Mouse (Mus musculus): Measurements from ENCODE around the gene Cd2. TPM values are rescaled to one million over a fixed set of nuclear protein-coding genes. Genes with fewer than 3 reads are reported as not detected.

Cd2 gene
- polyA plus RNA-seq, 1 experiment from 2014 or later, result not detected

- Histone ChIP-seq H3K36me3 (replicated peaks; ENCODE audit: control insufficient read depth, insufficient read depth, low read depth, low read length) (no peaks in the 10 kb centered on the region), H3K9me3 (replicated peaks; ENCODE audit: control insufficient read depth, low read length) (no peaks in the 10 kb centered on the region), H3K27me3 (ENCODE audit: control insufficient read depth, insufficient read depth, low read length) (no peaks in the 10 kb centered on the region), H3K9ac (replicated peaks; ENCODE audit: low read length) (no peak overlapping the region), H3K4me1 (ENCODE audit: control insufficient read depth, insufficient read depth, low read length) (peaks cover 8% of the 10 kb centered on the region; the same call in 1 of the 2 replicates), H3K27ac (replicated peaks; ENCODE audit: low read depth, low read length) (no peak overlapping the region), H3K4me3 (ENCODE audit: low read depth, low read length) (no peak overlapping the region), H3K4me2 (ENCODE audit: low read depth, low read length) (no peak overlapping the region)
- DNase-seq (ENCODE audit: low spot score), result no peak
- 82% methylated on average over 9 of the region's 9 CpGs for WGBS
- ATAC-seq (replicated peaks; ENCODE audit: insufficient number of reproducible peaks, low FRiP score, low TSS enrichment, low read depth), result no peak
These were observed 5.1 kb downstream of the Cd2 start for GRCm38 (mm10) chr3:101282556-101283180.

- H3K4me2 ChIP-seq (ENCODE audit: low read depth, low read length), result no peak overlapping the region
- no peak overlapping the region for H3K9ac ChIP-seq (replicated peaks; ENCODE audit: low read length)
- no peak overlapping the region for H3K27ac ChIP-seq (replicated peaks; ENCODE audit: low read depth, low read length)
- 62% methylated on average over 4 of the region's 4 CpGs for WGBS
- ATAC-seq (replicated peaks; ENCODE audit: insufficient number of reproducible peaks, low FRiP score, low TSS enrichment, low read depth) (no peak), DNase-seq (ENCODE audit: low spot score) (no peak)
- no peaks in the 10 kb centered on the region for H3K9me3 ChIP-seq (replicated peaks; ENCODE audit: control insufficient read depth, low read length)
- H3K4me1 ChIP-seq (ENCODE audit: control insufficient read depth, insufficient read depth, low read length), result peaks cover 8% of the 10 kb centered on the region; the same call in 1 of the 2 replicates
- no peak overlapping the region for H3K4me3 ChIP-seq (ENCODE audit: low read depth, low read length)
- no peaks in the 10 kb centered on the region for H3K27me3 ChIP-seq (ENCODE audit: control insufficient read depth, insufficient read depth, low read length)
- no peaks in the 10 kb centered on the region for H3K36me3 ChIP-seq (replicated peaks; ENCODE audit: control insufficient read depth, insufficient read depth, low read depth, low read length)
These were observed 5.9 kb downstream of the Cd2 start for GRCm38 (mm10) chr3:101281841-101282240.

- H3K4me1 ChIP-seq (ENCODE audit: control insufficient read depth, insufficient read depth, low read length), result peaks cover 8% of the 10 kb centered on the region; the same call in 1 of the 2 replicates
- no peaks in the 10 kb centered on the region for H3K27me3 ChIP-seq (ENCODE audit: control insufficient read depth, insufficient read depth, low read length)
- H3K4me2 ChIP-seq (ENCODE audit: low read depth, low read length), result no peak overlapping the region
- H3K36me3 ChIP-seq (replicated peaks; ENCODE audit: control insufficient read depth, insufficient read depth, low read depth, low read length), result no peaks in the 10 kb centered on the region
- H3K27ac ChIP-seq (replicated peaks; ENCODE audit: low read depth, low read length), result 0 out of 2 replicates have a peak overlapping the region, but pooled peaks have one; percentile 1
- no peak overlapping the region for H3K9ac ChIP-seq (replicated peaks; ENCODE audit: low read length)
- 53% methylated on average over 15 of the region's 15 CpGs for WGBS
- H3K4me3 ChIP-seq (ENCODE audit: low read depth, low read length), result no peak overlapping the region
- DNase-seq (ENCODE audit: low spot score), result peak; percentile 34
- 0 out of 2 replicates have a peak, but pooled peaks have one; percentile 58 for ATAC-seq (replicated peaks; ENCODE audit: insufficient number of reproducible peaks, low FRiP score, low TSS enrichment, low read depth)
- no peaks in the 10 kb centered on the region for H3K9me3 ChIP-seq (replicated peaks; ENCODE audit: control insufficient read depth, low read length)
These were observed 7.1 kb downstream of the Cd2 start for GRCm38 (mm10) chr3:101280348-101281311.

DNA sequence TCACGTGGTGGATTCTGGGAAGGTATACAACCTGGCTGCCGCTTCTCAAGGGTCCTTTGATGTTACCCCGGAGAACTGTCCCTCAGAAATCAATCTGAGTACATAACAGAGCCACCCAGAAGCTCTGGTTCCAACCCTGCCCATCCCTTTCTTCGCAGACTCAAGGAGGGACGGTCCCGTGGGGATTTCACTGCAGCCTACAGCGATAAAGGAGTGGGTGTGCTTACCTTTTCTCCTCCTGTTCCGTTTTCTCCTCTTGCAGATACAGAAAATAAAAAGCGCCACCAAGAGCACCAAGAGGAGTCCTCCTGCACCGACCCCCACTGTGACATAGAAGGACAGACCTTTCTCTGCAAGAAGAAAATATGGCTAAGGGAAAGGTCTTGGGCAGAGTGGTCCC is 8.2 kb downstream of the Cd2 start:
- no peak for DNase-seq (ENCODE audit: low spot score)
- no peak for ATAC-seq (replicated peaks; ENCODE audit: insufficient number of reproducible peaks, low FRiP score, low TSS enrichment, low read depth)
- Histone ChIP-seq H3K27ac (replicated peaks; ENCODE audit: low read depth, low read length) (no peak overlapping the region), H3K4me2 (ENCODE audit: low read depth, low read length) (no peak overlapping the region), H3K9ac (replicated peaks; ENCODE audit: low read length) (no peak overlapping the region), H3K4me1 (ENCODE audit: control insufficient read depth, insufficient read depth, low read length) (peaks cover 8% of the 10 kb centered on the region; the same call in 1 of the 2 replicates), H3K4me3 (ENCODE audit: low read depth, low read length) (no peak overlapping the region), H3K27me3 (ENCODE audit: control insufficient read depth, insufficient read depth, low read length) (no peaks in the 10 kb centered on the region), H3K9me3 (replicated peaks; ENCODE audit: control insufficient read depth, low read length) (no peaks in the 10 kb centered on the region), H3K36me3 (replicated peaks; ENCODE audit: control insufficient read depth, insufficient read depth, low read depth, low read length) (no peaks in the 10 kb centered on the region)
- 79% methylated on average over 10 of the region's 10 CpGs for WGBS

- DNase-seq (ENCODE audit: low spot score) (no peak), ATAC-seq (replicated peaks; ENCODE audit: insufficient number of reproducible peaks, low FRiP score, low TSS enrichment, low read depth) (no peak)
- 87% methylated on average over 5 of the region's 5 CpGs for WGBS
- H3K27ac ChIP-seq (replicated peaks; ENCODE audit: low read depth, low read length), result no peak overlapping the region
- H3K4me1 ChIP-seq (ENCODE audit: control insufficient read depth, insufficient read depth, low read length), result peaks cover 8% of the 10 kb centered on the region; the same call in 1 of the 2 replicates
- no peaks in the 10 kb centered on the region for H3K27me3 ChIP-seq (ENCODE audit: control insufficient read depth, insufficient read depth, low read length)
- H3K9ac ChIP-seq (replicated peaks; ENCODE audit: low read length), result no peak overlapping the region
- H3K4me2 ChIP-seq (ENCODE audit: low read depth, low read length), result no peak overlapping the region
- H3K9me3 ChIP-seq (replicated peaks; ENCODE audit: control insufficient read depth, low read length), result no peaks in the 10 kb centered on the region
- no peak overlapping the region for H3K4me3 ChIP-seq (ENCODE audit: low read depth, low read length)
- H3K36me3 ChIP-seq (replicated peaks; ENCODE audit: control insufficient read depth, insufficient read depth, low read depth, low read length), result no peaks in the 10 kb centered on the region
These were observed 9.3 kb downstream of the Cd2 start for GRCm38 (mm10) chr3:101278396-101278795.

DNA sequence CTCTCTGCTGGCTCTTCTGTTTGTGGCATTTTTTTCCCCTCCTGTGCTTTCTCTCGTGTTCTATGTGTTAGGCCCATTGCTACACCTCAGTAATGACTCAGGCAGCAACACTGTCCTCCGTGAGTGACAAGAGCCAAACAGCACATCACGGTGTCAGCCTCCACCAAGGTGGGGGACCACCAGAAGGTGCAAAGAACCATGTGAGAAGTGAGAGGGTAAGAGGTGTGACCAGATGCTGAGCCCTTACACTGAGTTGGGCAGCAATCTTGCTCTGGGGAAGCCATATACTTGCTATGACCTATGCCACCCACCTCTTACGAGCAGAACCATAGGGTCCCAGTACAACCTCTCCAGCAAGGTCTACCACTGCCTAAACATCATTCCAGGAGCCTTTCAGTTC is 9.9 kb downstream of the Cd2 start:
- DNase-seq (ENCODE audit: low spot score) (no peak), ATAC-seq (replicated peaks; ENCODE audit: insufficient number of reproducible peaks, low FRiP score, low TSS enrichment, low read depth) (no peak)
- no peaks in the 10 kb centered on the region for H3K9me3 ChIP-seq (replicated peaks; ENCODE audit: control insufficient read depth, low read length)
- H3K4me3 ChIP-seq (ENCODE audit: low read depth, low read length), result no peak overlapping the region
- H3K4me1 ChIP-seq (ENCODE audit: control insufficient read depth, insufficient read depth, low read length), result peaks cover 8% of the 10 kb centered on the region; the same call in 1 of the 2 replicates
- H3K27ac ChIP-seq (replicated peaks; ENCODE audit: low read depth, low read length), result no peak overlapping the region
- 87% methylated on average over 4 of the region's 4 CpGs for WGBS
- H3K36me3 ChIP-seq (replicated peaks; ENCODE audit: control insufficient read depth, insufficient read depth, low read depth, low read length), result no peaks in the 10 kb centered on the region
- no peak overlapping the region for H3K4me2 ChIP-seq (ENCODE audit: low read depth, low read length)
- H3K9ac ChIP-seq (replicated peaks; ENCODE audit: low read length), result no peak overlapping the region
- no peaks in the 10 kb centered on the region for H3K27me3 ChIP-seq (ENCODE audit: control insufficient read depth, insufficient read depth, low read length)

DNA sequence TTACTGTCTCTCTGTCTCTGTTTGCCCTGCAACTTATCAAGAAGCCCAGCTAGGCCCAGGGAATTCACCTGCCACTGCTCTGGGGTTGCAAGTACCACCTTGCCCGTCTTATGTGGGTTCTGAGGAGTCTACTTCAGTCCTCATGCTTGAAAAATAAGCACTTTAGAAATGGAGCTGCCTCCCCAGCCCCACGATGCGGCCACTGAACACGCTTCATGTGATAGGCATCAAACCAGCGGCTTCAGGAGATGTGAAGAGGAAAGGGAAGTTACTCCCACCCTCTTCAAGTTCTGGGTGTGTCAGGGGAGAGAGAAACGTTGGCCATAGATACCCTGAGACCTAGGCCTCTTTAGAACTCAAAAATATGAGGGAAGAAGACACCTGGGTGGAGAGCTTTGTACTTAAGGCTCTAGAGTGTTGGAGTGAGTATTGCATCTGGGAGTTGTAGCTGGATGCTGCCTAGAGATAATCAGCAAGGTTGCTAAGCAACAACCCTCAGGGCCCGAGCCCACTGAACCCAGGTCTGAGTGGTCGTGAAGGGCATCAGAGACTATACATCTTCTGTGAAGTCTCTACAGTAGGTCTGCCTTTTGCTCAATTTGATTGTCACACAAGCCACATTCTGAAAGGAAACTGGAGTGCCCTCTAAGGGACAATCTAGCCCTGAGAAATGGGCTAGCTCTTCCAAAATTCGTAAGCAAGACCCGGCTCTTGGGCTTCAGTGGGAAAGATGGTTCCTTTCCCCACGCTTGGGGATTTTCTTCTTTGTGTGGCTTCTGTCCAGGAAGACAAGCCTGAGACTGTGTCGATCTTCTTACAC is 11.0 kb downstream of the Cd2 start:
- no peak for ATAC-seq (replicated peaks; ENCODE audit: insufficient number of reproducible peaks, low FRiP score, low TSS enrichment, low read depth)
- no peaks in the 10 kb centered on the region for H3K27me3 ChIP-seq (ENCODE audit: control insufficient read depth, insufficient read depth, low read length)
- no peak overlapping the region for H3K9ac ChIP-seq (replicated peaks; ENCODE audit: low read length)
- no peak overlapping the region for H3K4me3 ChIP-seq (ENCODE audit: low read depth, low read length)
- 0 out of 2 replicates have a peak, but pooled peaks cover 3% of the 10 kb centered on the region for H3K4me1 ChIP-seq (ENCODE audit: control insufficient read depth, insufficient read depth, low read length)
- H3K27ac ChIP-seq (replicated peaks; ENCODE audit: low read depth, low read length), result no peak overlapping the region
- H3K36me3 ChIP-seq (replicated peaks; ENCODE audit: control insufficient read depth, insufficient read depth, low read depth, low read length), result no peaks in the 10 kb centered on the region
- 73% methylated on average over 12 of the region's 12 CpGs for WGBS
- no peaks in the 10 kb centered on the region for H3K9me3 ChIP-seq (replicated peaks; ENCODE audit: control insufficient read depth, low read length)
- DNase-seq (ENCODE audit: low spot score), result no peak
- no peak overlapping the region for H3K4me2 ChIP-seq (ENCODE audit: low read depth, low read length)
